Mouse (Mus musculus) olfactory bulb, adult 2 months (tissue): Measurements from ENCODE around the gene Med14.

Experiments
- CTCF ChIP-seq: fragments of 200-500 bp; IDR thresholded peaks from 2 replicates; pipeline ENCODE4 v1.5.1; 2012; ENCODE audit warnings: low read depth, mild to moderate bottlenecking, low read length, moderate library complexity; ENCODE audit not compliant: insufficient read depth
- POLR2A ChIP-seq: fragments of 200-500 bp; IDR thresholded peaks from 2 replicates; pipeline ENCODE4 v1.6.1; 2012; ENCODE audit warnings: mild to moderate bottlenecking, low read depth, low read length, moderate library complexity; ENCODE audit not compliant: insufficient read depth

GRCm38 (mm10) chrX:12791674-12792340 is 29.9 kb upstream of the Med14 start:
- TF ChIP-seq CTCF = no peak
- TF ChIP-seq POLR2A = no peak
